Mouse (Mus musculus) granulocyte monocyte progenitor cell, adult 5-6 weeks (primary cell): ENCODE results near the gene Tldc2. TPM values are rescaled to one million over a fixed set of nuclear protein-coding genes. Genes with fewer than 3 reads are reported as not detected.
A peak's percentile ranks its signal among the peaks of the same experiment; 100 is the strongest.

Experiments used
- ATAC-seq: replicated peaks from 2 replicates; pipeline ENCODE4 v1.8.0; 2016; ENCODE audit warnings: mild to moderate bottlenecking, moderate TSS enrichment, inconsistent platforms; ENCODE audit not compliant: poor library complexity, severe bottlenecking
- total RNA-seq, 2 experiments: library from RNA; stranded (forward) in 1 of 2; stranded (reverse) in 1 of 2; fragments of 200-712, 200-1000 nt in 1 of 2; fragments of >200 nt in 1 of 2; fragmentation: Nextera tagmentation in 1 of 2; gene quantifications; 2 replicates each; pipeline ENCODE4 v1.2.3; 2014 to 2017

Tldc2 gene
- total RNA-seq, 2 experiments from 2014 or later: not detected

DNA sequence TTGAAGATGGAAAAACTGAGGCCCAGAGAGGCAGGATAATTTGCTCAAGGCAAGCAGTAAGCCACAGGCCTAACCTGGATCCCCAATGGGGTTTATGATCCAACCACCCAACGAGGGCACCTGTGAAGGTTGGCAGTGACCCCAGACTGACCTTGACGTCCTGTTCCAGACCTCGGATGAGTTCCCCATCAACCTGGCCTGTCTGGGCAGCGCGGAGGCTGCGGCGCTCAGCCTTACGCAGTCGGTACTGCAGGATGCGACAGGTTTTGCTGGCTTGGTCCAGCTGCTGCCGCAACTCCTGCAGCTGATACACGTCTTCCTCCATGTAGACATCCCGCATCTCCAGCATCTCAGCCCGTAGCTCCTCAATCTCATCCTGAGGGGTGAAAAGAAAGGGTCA lies 26.8 kb upstream of the Tldc2 start:
- no peak for ATAC-seq

DNA sequence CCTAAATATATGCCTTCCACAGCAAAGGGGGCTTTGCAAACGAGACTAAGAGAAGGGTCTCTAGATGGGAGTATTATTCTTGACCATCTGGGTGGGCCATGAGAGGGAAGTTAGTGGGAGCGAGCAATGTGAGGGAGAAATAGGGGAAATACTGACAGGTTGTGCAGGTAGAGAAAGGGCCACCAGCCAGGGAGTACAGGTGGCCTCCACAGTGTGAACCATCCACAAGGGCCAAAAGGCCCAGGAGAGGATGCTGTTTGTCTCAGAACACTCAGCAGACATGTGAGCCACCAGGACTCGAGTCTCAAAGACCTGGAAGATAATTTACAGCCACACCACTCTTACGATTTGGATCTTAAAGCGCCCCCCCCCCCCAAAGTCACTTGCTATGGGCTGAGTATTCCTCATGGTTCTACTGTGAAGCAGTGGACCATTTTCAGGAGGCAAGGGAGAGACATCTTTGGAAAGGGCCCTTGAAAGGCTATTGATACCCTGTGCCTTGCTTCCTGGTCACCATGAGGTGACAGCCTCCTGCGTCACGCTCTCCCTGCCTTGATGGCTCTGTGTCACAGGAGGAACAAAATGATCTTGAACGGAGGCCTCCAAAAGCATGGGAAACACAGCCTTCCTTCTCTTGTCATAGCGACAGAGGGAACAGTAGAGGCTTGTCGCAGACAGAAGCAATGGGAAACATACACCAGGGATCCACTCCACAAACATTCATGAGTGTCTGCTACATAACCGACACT lies 26.1 kb upstream of the Tldc2 start:
- ATAC-seq: no peak

DNA sequence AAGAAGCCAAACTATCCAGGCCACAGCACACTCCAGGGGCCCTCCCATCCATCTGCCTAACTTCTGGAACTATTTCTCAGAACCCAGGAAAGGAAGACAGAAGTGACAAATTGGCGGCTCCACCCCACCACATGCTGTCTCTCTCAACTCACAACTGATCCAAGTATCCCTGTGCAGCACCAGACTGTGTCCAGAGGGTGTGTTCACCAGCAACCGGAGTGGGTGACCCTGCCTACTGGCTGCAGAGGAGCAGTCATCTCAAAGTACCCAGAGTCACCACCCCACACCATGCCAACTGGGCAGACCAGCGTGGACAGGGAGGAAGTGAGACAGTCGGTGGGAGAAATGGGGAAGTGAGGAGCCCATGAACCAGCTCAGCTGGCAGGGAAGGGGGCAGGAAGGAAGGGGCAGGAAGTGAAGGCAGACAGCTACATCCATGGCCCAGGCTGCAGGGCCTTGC lies 23.6 kb upstream of the Tldc2 start:
- peak; percentile 97 for ATAC-seq

DNA sequence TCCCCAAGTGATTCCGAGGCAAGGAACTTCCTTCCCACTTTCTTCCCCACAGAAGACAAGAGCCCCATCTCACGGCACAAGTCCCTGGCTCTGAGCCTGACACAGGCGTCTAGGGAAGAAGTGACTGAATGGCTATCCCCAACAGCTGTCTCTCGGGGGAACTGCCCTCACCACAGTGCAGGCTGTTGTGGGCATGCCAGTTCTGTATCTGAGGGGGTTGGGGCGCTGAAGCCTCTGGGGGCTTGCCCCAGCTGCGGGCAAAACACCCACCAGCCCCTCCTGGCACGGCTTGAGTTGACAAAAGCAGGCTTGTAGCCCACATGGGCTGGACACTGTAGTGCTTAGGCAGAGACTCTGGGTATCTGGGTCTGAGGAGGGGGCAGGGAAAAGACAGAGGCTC lies 22.7 kb upstream of the Tldc2 start:
- ATAC-seq: peak; percentile 69

- no peak for ATAC-seq
Observed at GRCm38 (mm10) chr2:157064978-157065878, 21.6 kb upstream of the Tldc2 start.

DNA sequence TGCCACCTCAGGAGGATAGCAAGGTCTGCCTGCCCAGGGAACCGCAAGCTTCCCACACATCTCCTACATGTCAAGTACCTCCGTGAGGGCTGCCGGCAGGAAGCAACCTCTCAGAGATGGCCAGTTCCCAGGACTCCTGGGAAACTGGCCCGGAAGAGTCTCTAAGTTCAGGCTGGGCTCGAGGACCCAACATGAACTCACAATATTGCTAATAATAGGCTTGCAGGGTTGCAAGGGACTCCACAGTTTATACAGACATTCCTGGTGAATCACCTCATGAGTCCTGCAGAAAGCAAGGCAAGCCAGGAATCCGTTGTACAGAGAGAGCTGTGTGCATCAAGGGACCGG lies 21.0 kb upstream of the Tldc2 start:
- no peak for ATAC-seq

DNA sequence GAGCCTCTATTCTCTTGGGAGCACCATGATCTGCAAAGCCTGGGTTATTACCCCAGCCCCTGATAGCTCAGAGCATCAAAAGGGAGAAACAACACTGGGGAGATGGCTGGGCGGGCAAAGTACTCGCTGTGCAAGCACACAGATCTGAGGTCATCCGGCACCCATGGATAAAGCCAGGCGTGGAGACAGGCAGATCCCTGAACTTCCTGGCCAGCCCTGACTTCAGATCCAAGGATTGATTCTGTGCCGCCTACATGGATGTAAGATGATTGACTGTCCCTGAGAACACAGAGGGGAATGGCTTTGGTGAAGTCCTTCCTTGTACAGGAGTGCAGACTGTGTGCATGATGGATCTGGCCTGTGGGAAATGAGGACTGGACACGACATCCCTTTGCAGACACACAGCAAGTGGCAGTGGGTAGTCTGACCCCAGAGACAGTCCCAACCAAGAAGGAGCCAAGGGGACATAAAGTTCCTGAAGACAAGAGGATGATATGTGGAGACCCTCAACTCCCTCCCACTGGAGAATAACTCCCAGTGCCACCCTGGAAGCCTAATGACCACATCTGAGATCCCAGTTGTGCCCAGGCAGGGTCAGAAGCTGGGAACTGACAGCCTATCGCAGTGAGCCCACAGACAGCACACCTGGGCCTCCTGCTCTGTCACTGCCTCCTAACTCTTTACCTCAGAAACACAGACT lies 20.0 kb upstream of the Tldc2 start:
- no peak for ATAC-seq

DNA sequence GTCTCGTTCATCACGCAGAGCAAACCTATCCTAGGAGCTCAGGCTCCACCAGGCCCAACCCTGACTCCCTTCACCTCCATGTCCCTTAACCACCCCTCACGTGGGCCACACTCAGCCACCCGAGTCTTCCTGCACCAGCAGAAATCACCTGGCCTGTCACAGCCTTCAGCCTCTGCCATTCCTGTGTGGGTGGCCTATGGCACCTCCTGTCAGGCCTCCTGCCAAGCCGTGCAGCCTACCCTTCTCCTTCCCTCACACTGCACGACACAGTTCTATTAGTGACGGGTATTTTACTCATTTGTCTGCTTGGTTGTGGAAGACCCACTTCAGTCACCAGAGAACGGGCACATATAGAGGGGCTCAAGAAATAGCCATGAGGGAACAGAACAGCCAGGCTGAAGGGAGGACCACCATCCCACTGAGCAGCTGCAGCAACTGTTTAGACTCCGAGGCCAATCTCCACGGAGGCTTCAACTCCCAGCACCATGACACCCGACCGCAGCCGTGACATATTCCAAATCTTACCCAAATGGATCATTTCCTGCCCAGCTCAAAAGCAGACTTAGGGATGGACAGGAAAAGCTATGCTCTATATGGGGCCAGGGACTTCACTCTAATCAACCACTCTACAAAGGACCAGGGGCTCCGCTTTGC lies 18.0 kb upstream of the Tldc2 start:
- ATAC-seq: no peak

GRCm38 (mm10) chr2:157069355-157069735 lies 17.5 kb upstream of the Tldc2 start:
- peak; percentile 39 for ATAC-seq

- ATAC-seq: no peak
Observed at GRCm38 (mm10) chr2:157069755-157070315, 17.0 kb upstream of the Tldc2 start.

GRCm38 (mm10) chr2:157070365-157070764 lies 16.5 kb upstream of the Tldc2 start:
- peak; percentile 52 for ATAC-seq

GRCm38 (mm10) chr2:157071556-157071955 lies 15.3 kb upstream of the Tldc2 start:
- ATAC-seq: peak; percentile 81

GRCm38 (mm10) chr2:157072316-157072990 lies 14.4 kb upstream of the Tldc2 start:
- ATAC-seq: no peak

- ATAC-seq: no peak
Observed at GRCm38 (mm10) chr2:157073378-157074052, 13.3 kb upstream of the Tldc2 start.

DNA sequence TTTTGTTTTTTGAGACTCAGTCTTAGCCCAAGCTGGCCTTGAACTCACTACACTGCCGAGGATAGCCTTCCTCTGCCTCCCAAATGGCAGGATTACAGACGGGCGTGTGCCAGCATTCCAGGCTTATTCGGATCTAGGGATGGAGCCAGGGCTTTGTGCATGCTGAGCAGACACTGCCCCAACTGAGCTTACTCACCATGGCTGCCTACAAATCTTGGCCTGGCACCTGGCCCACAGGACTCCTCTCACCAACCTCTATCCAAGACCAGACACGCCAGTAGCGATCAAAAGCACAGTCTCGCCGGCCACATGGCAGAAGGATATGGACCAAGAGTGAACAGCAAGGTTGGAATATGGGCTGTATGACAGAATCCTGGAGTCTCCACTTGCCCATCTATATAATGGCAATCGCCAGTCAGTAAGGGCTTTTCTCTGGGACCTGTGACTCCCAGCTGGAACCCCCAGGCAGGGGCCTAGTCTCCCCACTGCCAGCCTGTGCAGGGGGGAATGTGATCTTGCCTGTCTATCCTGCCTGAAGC lies 12.6 kb upstream of the Tldc2 start:
- no peak for ATAC-seq

DNA sequence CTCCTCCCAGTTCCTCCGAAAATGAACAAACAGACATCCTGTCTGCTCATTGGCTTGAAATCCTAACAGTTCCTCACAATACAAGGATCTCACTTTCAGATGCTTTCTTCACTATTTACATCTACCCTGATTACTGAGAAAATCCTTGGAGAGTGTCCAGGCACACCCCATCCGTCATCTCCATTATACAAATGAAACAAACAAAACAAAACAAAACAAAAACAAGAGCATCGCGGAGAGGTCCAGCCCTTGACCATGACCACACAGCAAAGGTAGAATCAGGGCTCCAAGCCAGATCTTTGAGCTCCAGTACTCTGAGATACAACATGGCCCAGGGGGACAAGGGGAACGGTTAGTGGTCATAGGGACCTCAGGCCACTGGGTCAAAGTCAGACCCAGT lies 12.1 kb upstream of the Tldc2 start:
- ATAC-seq: no peak

DNA sequence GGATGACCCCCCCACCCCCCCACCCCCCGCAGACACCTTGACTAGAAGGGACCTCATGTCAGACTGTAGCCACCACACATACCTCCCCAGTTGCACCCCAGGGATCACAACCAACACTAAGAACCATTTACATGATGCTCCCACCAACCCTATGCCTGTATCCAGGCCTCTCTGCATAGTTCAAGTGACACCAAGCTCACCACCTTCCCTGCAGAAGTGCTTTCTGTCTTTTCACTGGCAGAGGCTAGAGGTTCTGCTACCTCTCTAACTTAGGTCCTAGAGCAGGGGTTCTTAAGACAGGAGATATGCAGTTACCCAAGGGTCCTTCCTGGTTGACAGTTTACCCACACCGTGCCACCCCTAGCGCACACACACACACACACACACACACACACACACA lies 11.6 kb upstream of the Tldc2 start:
- no peak for ATAC-seq

GRCm38 (mm10) chr2:157075685-157076084 lies 11.2 kb upstream of the Tldc2 start:
- ATAC-seq: no peak

GRCm38 (mm10) chr2:157076585-157076984 lies 10.3 kb upstream of the Tldc2 start:
- no peak for ATAC-seq
